ENCODE assay signal across 25 mouse cellular contexts in genomic region chr2:165583044-165583443, GRCm38 (mm10). TPM values are rescaled to one million over a fixed set of nuclear protein-coding genes. Genes with fewer than 3 reads are reported as not detected.
DNase-seq lines count a peak whose midpoint lies in the region; ATAC-seq and TF ChIP-seq lines count a peak whose summit lies in the region.
"Had no signal": no experiment of that assay in that cellular context is flagged by ENCODE, and none has a peak within 500 bp of the region (broad histone marks: within the 10 kb centered on the region; RNA-seq: fewer than 3 reads in every experiment).

No protein-coding gene starts in this region.

- 0 out of 2 replicates have a peak overlapping the region, but pooled peaks have one; percentile 41 for H3K27ac ChIP-seq in hindbrain, embryonic 10.5 days
- no peak overlapping the region for H3K27ac ChIP-seq in hindbrain, embryonic 14.5 days
- no peak overlapping the region for H3K27ac ChIP-seq in midbrain, embryonic 11.5 days (ENCODE audit: low read depth, low read length)
- no peak overlapping the region for H3K27ac ChIP-seq in midbrain, postnatal 0 days (ENCODE audit: low read depth, low read length)
- H3K27ac ChIP-seq in hindbrain, embryonic 15.5 days (replicated peaks), result peak overlapping the region; percentile 53
- peak overlapping the region; percentile 38; the same call in 1 of the 2 replicates for H3K27ac ChIP-seq in limb, embryonic 10.5 days
- no peak overlapping the region for H3K27ac ChIP-seq in stomach, postnatal 0 days (replicated peaks)
- H3K27ac ChIP-seq: embryonic facial prominence, embryonic 15.5 days; forebrain, embryonic 12.5 days; forebrain, embryonic 15.5 days; heart, embryonic 15.5 days; intestine, embryonic 15.5 days had no signal

- 0 out of 2 replicates have a peak, but pooled peaks cover 3% of the 10 kb centered on the region for H3K27me3 ChIP-seq in hindbrain, embryonic 10.5 days (ENCODE audit: insufficient read depth, poor library complexity, severe bottlenecking)
- no peaks in the 10 kb centered on the region for H3K27me3 ChIP-seq in hindbrain, embryonic 14.5 days (ENCODE audit: control insufficient read depth, insufficient read depth, low read length)
- no peaks in the 10 kb centered on the region for H3K27me3 ChIP-seq in midbrain, embryonic 11.5 days (ENCODE audit: control insufficient read depth, insufficient read depth, low read length)
- no peaks in the 10 kb centered on the region for H3K27me3 ChIP-seq in midbrain, postnatal 0 days (ENCODE audit: insufficient read depth, low read length)
- H3K27me3 ChIP-seq in hindbrain, embryonic 15.5 days, result no peaks in the 10 kb centered on the region
- H3K27me3 ChIP-seq in limb, embryonic 10.5 days (ENCODE audit: low read depth, poor library complexity, severe bottlenecking), result peaks cover 34% of the 10 kb centered on the region; the same call in 1 of the 2 replicates
- H3K27me3 ChIP-seq in stomach, postnatal 0 days (ENCODE audit: control insufficient read depth, insufficient read depth, low read length), result no peaks in the 10 kb centered on the region
- H3K27me3 ChIP-seq: embryonic facial prominence, embryonic 15.5 days; forebrain, embryonic 12.5 days; forebrain, embryonic 15.5 days; heart, embryonic 15.5 days; intestine, embryonic 15.5 days had no signal

- no peak overlapping the region for H3K4me3 ChIP-seq in hindbrain, embryonic 10.5 days
- H3K4me3 ChIP-seq in hindbrain, embryonic 14.5 days (replicated peaks; ENCODE audit: low read length), result no peak overlapping the region
- no peak overlapping the region for H3K4me3 ChIP-seq in midbrain, embryonic 11.5 days (ENCODE audit: low read depth, low read length)
- no peak overlapping the region for H3K4me3 ChIP-seq in midbrain, postnatal 0 days (ENCODE audit: low read depth, low read length)
- H3K4me3 ChIP-seq in hindbrain, embryonic 15.5 days, result no peak overlapping the region
- H3K4me3 ChIP-seq in limb, embryonic 10.5 days, result no peak overlapping the region
- no peak overlapping the region for H3K4me3 ChIP-seq in stomach, postnatal 0 days (ENCODE audit: low read depth, low read length)
- H3K4me3 ChIP-seq: embryonic facial prominence, embryonic 12.5 days; embryonic facial prominence, embryonic 15.5 days; forebrain, embryonic 12.5 days; forebrain, embryonic 15.5 days; heart, embryonic 12.5 days; heart, embryonic 15.5 days; intestine, embryonic 15.5 days had no signal

- no peak for DNase-seq in hindbrain, embryonic 10.5 days (ENCODE audit: low spot score)
- no peak for DNase-seq in hindbrain, embryonic 14.5 days (ENCODE audit: low spot score)
- peak; percentile 81 for DNase-seq in midbrain, embryonic 11.5 days (ENCODE audit: low spot score, missing footprints)
- no peak for DNase-seq in midbrain, postnatal 0 days (ENCODE audit: low spot score)
- DNase-seq in limb, embryonic 10.5 days (ENCODE audit: low spot score), result no peak
- DNase-seq in left cerebral cortex, adult 8-10 months (ENCODE audit: low spot score in 2 of 2), result no peak
- no peak for DNase-seq in stomach, postnatal 0 days (ENCODE audit: low spot score)
- DNase-seq: adrenal gland, adult 2 months; adrenal gland, postnatal 14 days; cerebellum, adult 11-12 months; cerebellum, adult 8-10 months; heart, adult 18-20 months; heart, postnatal 10 days; heart, postnatal 4 days; kidney, adult 11 months had no signal

- TF ChIP-seq EP300 in stomach, postnatal 0 days (optimal IDR thresholded peaks at IDR 0.05), result no peak

- no peak for TF ChIP-seq CTCF in midbrain, postnatal 0 days (IDR thresholded peaks at IDR 0.05)
- TF ChIP-seq CTCF in stomach, postnatal 0 days (IDR thresholded peaks at IDR 0.05; ENCODE audit: low read depth), result no peak

- H3K9me3 ChIP-seq in hindbrain, embryonic 10.5 days, result no peaks in the 10 kb centered on the region
- H3K9me3 ChIP-seq in hindbrain, embryonic 14.5 days (ENCODE audit: control insufficient read depth, low read length), result no peaks in the 10 kb centered on the region
- no peaks in the 10 kb centered on the region for H3K9me3 ChIP-seq in midbrain, embryonic 11.5 days (ENCODE audit: control insufficient read depth, low read length)
- no peaks in the 10 kb centered on the region for H3K9me3 ChIP-seq in midbrain, postnatal 0 days (ENCODE audit: low read length)
- H3K9me3 ChIP-seq in hindbrain, embryonic 15.5 days, result no peaks in the 10 kb centered on the region
- no peaks in the 10 kb centered on the region for H3K9me3 ChIP-seq in limb, embryonic 10.5 days (replicated peaks)
- H3K9me3 ChIP-seq in stomach, postnatal 0 days (ENCODE audit: control insufficient read depth, low read length), result no peaks in the 10 kb centered on the region
- H3K9me3 ChIP-seq: embryonic facial prominence, embryonic 12.5 days; embryonic facial prominence, embryonic 15.5 days; forebrain, embryonic 12.5 days; forebrain, embryonic 15.5 days; heart, embryonic 12.5 days; heart, embryonic 15.5 days; intestine, embryonic 15.5 days had no signal

- H3K9ac ChIP-seq in hindbrain, embryonic 14.5 days, result no peak overlapping the region
- no peak overlapping the region for H3K9ac ChIP-seq in midbrain, embryonic 11.5 days (ENCODE audit: low read length)
- H3K9ac ChIP-seq in midbrain, postnatal 0 days (replicated peaks; ENCODE audit: low read length, poor library complexity, severe bottlenecking), result no peak overlapping the region
- H3K9ac ChIP-seq in hindbrain, embryonic 15.5 days, result no peak overlapping the region
- H3K9ac ChIP-seq in stomach, postnatal 0 days (ENCODE audit: low read length), result no peak overlapping the region
- H3K9ac ChIP-seq: embryonic facial prominence, embryonic 12.5 days; embryonic facial prominence, embryonic 15.5 days; forebrain, embryonic 12.5 days; forebrain, embryonic 15.5 days; heart, embryonic 12.5 days; heart, embryonic 15.5 days; intestine, embryonic 15.5 days had no signal

- peaks cover 16% of the 10 kb centered on the region; the same call in 1 of the 2 replicates for H3K4me1 ChIP-seq in hindbrain, embryonic 10.5 days (replicated peaks)
- peaks cover 4% of the 10 kb centered on the region; the same call in 1 of the 2 replicates for H3K4me1 ChIP-seq in hindbrain, embryonic 14.5 days (replicated peaks; ENCODE audit: control insufficient read depth, insufficient read depth, low read length)
- H3K4me1 ChIP-seq in midbrain, embryonic 11.5 days (ENCODE audit: control insufficient read depth, insufficient read depth, low read length), result no peaks in the 10 kb centered on the region
- no peaks in the 10 kb centered on the region for H3K4me1 ChIP-seq in midbrain, postnatal 0 days (ENCODE audit: insufficient read depth, low read length)
- H3K4me1 ChIP-seq in hindbrain, embryonic 15.5 days (replicated peaks), result peaks cover 9% of the 10 kb centered on the region; the same call in 1 of the 2 replicates
- peaks cover 28% of the 10 kb centered on the region for H3K4me1 ChIP-seq in limb, embryonic 10.5 days
- no peaks in the 10 kb centered on the region for H3K4me1 ChIP-seq in stomach, postnatal 0 days (replicated peaks; ENCODE audit: control insufficient read depth, insufficient read depth)
- H3K4me1 ChIP-seq: embryonic facial prominence, embryonic 15.5 days; forebrain, embryonic 12.5 days; forebrain, embryonic 15.5 days; heart, embryonic 12.5 days; heart, embryonic 15.5 days; intestine, embryonic 15.5 days had no signal

- no peak for ATAC-seq in hindbrain, embryonic 14.5 days (ENCODE audit: low FRiP score)
- ATAC-seq in midbrain, embryonic 11.5 days (ENCODE audit: low FRiP score), result no peak
- ATAC-seq in midbrain, postnatal 0 days (ENCODE audit: low FRiP score), result no peak
- no peak for ATAC-seq in hindbrain, embryonic 15.5 days (ENCODE audit: low FRiP score, low read depth)
- ATAC-seq in stomach, postnatal 0 days (ENCODE audit: low FRiP score, low TSS enrichment), result no peak
- ATAC-seq: CD4-positive, CD25-positive, alpha-beta regulatory T cell, adult 4 months; forebrain, embryonic 15.5 days; intestine, embryonic 15.5 days had no signal

- no peaks in the 10 kb centered on the region for H3K36me3 ChIP-seq in hindbrain, embryonic 10.5 days
- no peaks in the 10 kb centered on the region for H3K36me3 ChIP-seq in hindbrain, embryonic 14.5 days (replicated peaks; ENCODE audit: control insufficient read depth, insufficient read depth)
- no peaks in the 10 kb centered on the region for H3K36me3 ChIP-seq in midbrain, embryonic 11.5 days (ENCODE audit: control insufficient read depth, insufficient read depth, low read length)
- H3K36me3 ChIP-seq in midbrain, postnatal 0 days (ENCODE audit: insufficient read depth, low read length), result no peaks in the 10 kb centered on the region
- H3K36me3 ChIP-seq in hindbrain, embryonic 15.5 days, result no peaks in the 10 kb centered on the region
- no peaks in the 10 kb centered on the region for H3K36me3 ChIP-seq in limb, embryonic 10.5 days
- no peaks in the 10 kb centered on the region for H3K36me3 ChIP-seq in stomach, postnatal 0 days (ENCODE audit: control insufficient read depth, insufficient read depth, low read length)
- H3K36me3 ChIP-seq: embryonic facial prominence, embryonic 12.5 days; embryonic facial prominence, embryonic 15.5 days; forebrain, embryonic 12.5 days; forebrain, embryonic 15.5 days; heart, embryonic 12.5 days; heart, embryonic 15.5 days; intestine, embryonic 15.5 days had no signal

- no peak overlapping the region for H3K4me2 ChIP-seq in hindbrain, embryonic 14.5 days (replicated peaks)
- H3K4me2 ChIP-seq in midbrain, embryonic 11.5 days, result no peak overlapping the region
- H3K4me2 ChIP-seq in midbrain, postnatal 0 days (ENCODE audit: low read depth, low read length, poor library complexity, severe bottlenecking), result no peak overlapping the region
- H3K4me2 ChIP-seq in hindbrain, embryonic 15.5 days, result no peak overlapping the region
- no peak overlapping the region for H3K4me2 ChIP-seq in stomach, postnatal 0 days (replicated peaks; ENCODE audit: low read depth)
- H3K4me2 ChIP-seq: embryonic facial prominence, embryonic 12.5 days; embryonic facial prominence, embryonic 15.5 days; forebrain, embryonic 12.5 days; forebrain, embryonic 15.5 days; heart, embryonic 12.5 days; heart, embryonic 15.5 days; intestine, embryonic 15.5 days had no signal

- 69% methylated on average over 8 of the region's 8 CpGs for WGBS in hindbrain, embryonic 10.5 days
- 50% methylated on average over 8 of the region's 8 CpGs for WGBS in hindbrain, embryonic 14.5 days
- 81% methylated on average over 8 of the region's 8 CpGs for WGBS in midbrain, embryonic 11.5 days
- 73% methylated on average over 8 of the region's 8 CpGs for WGBS in midbrain, postnatal 0 days
- WGBS in hindbrain, embryonic 15.5 days, result 48% methylated on average over 8 of the region's 8 CpGs
- 84% methylated on average over 8 of the region's 8 CpGs for WGBS in limb, embryonic 10.5 days
- WGBS in stomach, postnatal 0 days, result 58% methylated on average over 8 of the region's 8 CpGs

RNA-seq across cellular contexts. Expression of gene Eya2, which starts 11.8 kb away (rescaled TPM):
- polyA plus RNA-seq in hindbrain, embryonic 10.5 days (2016; fragmentation: Nextera tagmentation; extraction: Ambion mirVana), result 28.1 and 32.8 TPM in 2 replicates
- 7.9 and 10.0 TPM in 2 replicates for polyA plus RNA-seq in hindbrain, embryonic 14.5 days (2014; fragmentation: Nextera tagmentation; extraction: Ambion mirVana)
- polyA plus RNA-seq in midbrain, embryonic 11.5 days (2014; fragmentation: Nextera tagmentation; extraction: Ambion mirVana), result 6.9 and 8.3 TPM in 2 replicates
- 12.0 and 21.6 TPM in 2 replicates for total RNA-seq in midbrain, postnatal 0 days (2014; rRNA removed)
- polyA plus RNA-seq in midbrain, postnatal 0 days (2015; fragmentation: Nextera tagmentation; extraction: Ambion mirVana), result 6.0 and 7.1 TPM in 2 replicates
- 8.2 and 10.1 TPM in 2 replicates for polyA plus RNA-seq in hindbrain, embryonic 15.5 days (2015; fragmentation: Nextera tagmentation; extraction: Ambion mirVana)
- 6.9 and 7.7 TPM in 2 replicates for polyA plus RNA-seq in limb, embryonic 10.5 days (2016; fragmentation: Nextera tagmentation; extraction: Ambion mirVana)
- total RNA-seq in left cerebral cortex, adult 8-10 months (2022), result 1 to 10 TPM; 2.8 to 3.9 (median 3.5) TPM
- 15.5 and 21.6 TPM in 2 replicates for polyA plus RNA-seq in stomach, postnatal 0 days (2015; fragmentation: Nextera tagmentation; extraction: Ambion mirVana)
- total RNA-seq: MEL had no signal

Comparison
In these comparisons a context has a peak if more than half of its experiments do, and no peak if none do; other contexts are left out.
1. H3K27ac ChIP-seq: peak in hindbrain, embryonic 10.5 days (single experiment), hindbrain, embryonic 15.5 days (single experiment) and limb, embryonic 10.5 days (single experiment); none in hindbrain, embryonic 14.5 days (single experiment), midbrain, embryonic 11.5 days (single experiment), midbrain, postnatal 0 days (single experiment) and stomach, postnatal 0 days (single experiment).